Mouse (Mus musculus): Measurements from ENCODE around the gene Cactin. TPM values are rescaled to one million over a fixed set of nuclear protein-coding genes. Genes with fewer than 3 reads are reported as not detected.

Gene Cactin
- total RNA-seq, 1 experiment from 2014 or later, result 30.1 TPM

GRCm38 (mm10) chr10:81334324-81334723 is 13.4 kb downstream of the Cactin start:
- ATAC-seq (ENCODE audit: extremely low read depth, insufficient number of reproducible peaks, low FRiP score, poor library complexity, severe bottlenecking), result no peak

GRCm38 (mm10) chr10:81335393-81336340 is 14.8 kb downstream of the Cactin start:
- no peak for ATAC-seq (ENCODE audit: extremely low read depth, insufficient number of reproducible peaks, low FRiP score, poor library complexity, severe bottlenecking)

DNA sequence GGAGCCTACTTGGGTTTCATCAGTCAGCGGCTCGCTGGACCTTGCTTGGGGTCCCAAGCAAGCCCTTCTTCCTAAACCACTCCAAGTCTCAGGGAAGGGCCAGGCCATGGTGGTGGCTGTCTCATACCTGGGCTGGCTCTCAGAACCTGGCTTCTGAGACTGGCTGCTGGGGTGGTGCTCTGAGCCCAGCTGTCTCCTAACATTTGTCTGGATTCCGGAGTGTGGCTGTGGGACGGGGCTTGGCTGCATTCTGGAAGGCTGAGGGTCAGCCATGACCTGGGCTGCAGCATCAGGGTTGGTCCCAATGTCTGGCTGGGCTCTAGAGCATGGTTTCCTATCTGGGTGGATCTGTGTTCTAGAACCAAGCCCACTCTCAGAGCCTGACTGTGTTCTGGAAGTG is 15.7 kb downstream of the Cactin start:
- no peak for ATAC-seq (ENCODE audit: extremely low read depth, insufficient number of reproducible peaks, low FRiP score, poor library complexity, severe bottlenecking)

DNA sequence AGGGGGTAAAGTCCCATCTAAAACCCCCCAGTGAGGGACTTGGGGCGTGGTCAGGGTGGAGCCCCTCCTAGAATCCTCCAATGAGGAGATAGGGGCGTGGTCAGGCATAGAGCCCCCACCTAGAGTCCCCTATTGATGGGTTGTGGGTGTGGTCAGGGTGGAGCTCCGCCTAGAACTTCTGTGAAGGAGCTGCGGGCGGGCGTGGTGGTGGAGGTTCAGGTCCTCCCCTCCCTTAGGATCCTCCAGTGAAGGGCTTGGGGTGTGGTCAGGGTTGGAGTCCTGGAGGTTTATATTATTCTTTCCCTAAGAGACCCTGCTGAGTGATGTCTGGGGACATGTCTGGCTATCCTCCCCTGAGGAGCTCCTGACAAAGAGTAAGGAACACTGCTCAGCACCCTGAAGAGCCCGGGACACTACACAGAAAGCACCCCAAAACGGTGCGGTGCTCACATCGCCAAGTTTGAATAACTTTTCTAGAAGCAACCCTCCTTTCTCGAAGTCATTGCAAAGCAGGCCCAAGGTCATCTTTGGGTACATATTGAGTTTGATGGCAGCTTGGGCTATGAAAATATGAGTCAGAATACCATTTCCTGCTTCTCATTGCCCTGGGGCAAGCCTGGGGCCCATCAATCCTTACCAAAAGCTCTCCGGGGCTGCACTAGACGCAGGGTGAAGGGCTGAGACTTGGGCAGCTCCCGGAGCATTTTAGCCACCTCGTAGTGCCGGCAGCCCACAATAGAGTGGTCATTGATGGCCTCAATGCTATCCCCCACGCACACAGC is 19.8 kb downstream of the Cactin start:
- no peak for ATAC-seq (ENCODE audit: extremely low read depth, insufficient number of reproducible peaks, low FRiP score, poor library complexity, severe bottlenecking)

- ATAC-seq (ENCODE audit: extremely low read depth, insufficient number of reproducible peaks, low FRiP score, poor library complexity, severe bottlenecking), result peak; percentile 47
These were observed 20.5 kb downstream of the Cactin start for GRCm38 (mm10) chr10:81341333-81341949.

DNA sequence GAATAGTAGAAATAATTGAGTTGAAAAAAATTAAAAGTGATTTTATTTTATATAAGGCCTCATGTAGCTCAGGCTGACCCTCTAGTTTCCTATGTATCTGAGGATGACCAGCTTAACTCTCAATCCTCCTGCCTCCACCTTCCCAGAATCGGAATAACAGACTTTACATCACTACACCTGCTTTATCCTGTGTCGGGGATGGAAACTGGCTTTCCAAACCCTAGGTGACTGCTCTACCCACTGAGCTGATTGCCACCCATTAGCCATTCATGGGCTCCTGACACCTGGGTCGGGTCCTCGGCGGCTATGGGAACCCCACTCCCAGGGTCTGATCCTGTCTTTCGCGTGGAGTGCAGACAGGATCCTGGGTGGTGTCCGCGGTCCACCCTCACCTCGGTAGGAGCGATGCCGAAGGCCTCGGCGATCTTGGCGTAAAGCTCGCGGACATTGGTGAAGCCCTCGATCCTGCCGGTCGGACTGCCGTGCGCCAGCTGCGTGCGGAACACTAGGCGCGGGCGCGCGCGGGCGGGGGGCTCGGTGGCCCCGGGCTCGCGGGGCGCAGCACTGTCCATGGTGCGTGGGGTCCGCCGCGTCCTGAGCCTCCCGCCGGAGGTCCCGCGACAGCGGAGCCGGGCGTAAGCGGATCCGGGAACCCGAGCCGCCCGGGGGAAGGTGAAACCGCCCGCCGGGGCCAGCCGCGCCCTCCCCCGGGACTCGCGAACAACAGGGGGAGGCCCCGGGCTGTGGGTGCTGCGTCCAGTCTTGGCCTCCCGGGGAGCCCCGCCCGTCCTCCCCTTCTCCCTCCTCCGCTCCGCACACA is 22.0 kb downstream of the Cactin start, which contains the start of gene Gipc3:
Gipc3 (minus strand) TSS at position 581 of the 820 bp plus-strand sequence.
- ATAC-seq (ENCODE audit: extremely low read depth, insufficient number of reproducible peaks, low FRiP score, poor library complexity, severe bottlenecking), result no peak

GRCm38 (mm10) chr10:81344421-81345161 is 23.7 kb downstream of the Cactin start:
- peak; percentile 37 for ATAC-seq (ENCODE audit: extremely low read depth, insufficient number of reproducible peaks, low FRiP score, poor library complexity, severe bottlenecking)

GRCm38 (mm10) chr10:81345162-81345534 is 24.2 kb downstream of the Cactin start:
- ATAC-seq (ENCODE audit: extremely low read depth, insufficient number of reproducible peaks, low FRiP score, poor library complexity, severe bottlenecking), result no peak

DNA sequence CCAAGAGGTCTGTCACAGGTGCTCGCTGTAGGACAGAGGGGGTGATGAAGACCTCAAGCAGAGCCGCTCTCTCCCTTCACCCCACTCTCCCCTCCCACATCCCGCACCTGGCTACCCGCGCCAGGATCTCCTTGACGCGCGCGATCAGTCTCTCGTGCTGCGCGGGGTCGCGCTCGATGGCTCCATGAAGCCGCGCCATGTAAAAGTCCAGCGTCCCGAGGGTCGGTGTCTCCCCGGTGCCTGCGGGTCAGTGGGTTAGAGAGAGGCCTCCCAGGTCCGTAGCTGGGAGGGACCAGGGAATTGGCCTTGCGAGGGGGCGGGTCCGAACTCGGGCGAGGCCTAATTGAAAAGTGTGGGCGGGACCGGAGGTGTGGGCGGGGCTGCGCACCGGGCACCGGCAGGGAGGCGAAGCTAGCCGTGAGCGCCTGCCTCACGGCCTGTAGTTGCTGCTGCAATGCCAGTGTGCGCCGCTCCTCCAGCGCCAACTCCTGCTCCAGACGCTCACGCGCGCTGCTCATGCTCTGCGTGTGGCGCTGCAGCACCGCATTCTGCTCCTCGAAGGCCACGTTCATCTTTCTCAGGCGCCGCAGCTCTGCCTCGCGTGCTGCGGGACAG is 25.7 kb downstream of the Cactin start:
- no peak for ATAC-seq (ENCODE audit: extremely low read depth, insufficient number of reproducible peaks, low FRiP score, poor library complexity, severe bottlenecking)

DNA sequence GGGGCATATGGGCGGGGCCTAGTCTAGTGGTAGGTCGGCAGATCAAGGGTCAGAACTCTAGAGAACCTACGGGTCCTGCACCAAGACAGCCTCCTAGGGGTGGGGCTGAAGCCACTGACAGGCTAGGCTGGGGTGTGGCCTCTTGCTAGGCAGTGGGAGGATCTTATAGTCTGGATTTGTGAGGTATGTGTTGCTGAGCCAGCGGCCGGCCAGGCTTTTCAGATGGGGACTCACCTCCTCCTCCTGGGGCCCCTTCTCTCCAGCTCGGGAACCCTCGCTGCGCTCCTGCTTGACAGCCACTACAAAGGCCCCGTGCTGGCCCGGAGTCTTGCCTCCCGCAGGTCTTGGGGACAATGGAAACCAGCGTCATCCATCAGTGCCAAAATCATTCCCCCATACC is 28.2 kb downstream of the Cactin start:
- no peak for ATAC-seq (ENCODE audit: extremely low read depth, insufficient number of reproducible peaks, low FRiP score, poor library complexity, severe bottlenecking)

- no peak for ATAC-seq (ENCODE audit: extremely low read depth, insufficient number of reproducible peaks, low FRiP score, poor library complexity, severe bottlenecking)
These were observed 29.1 kb downstream of the Cactin start for GRCm38 (mm10) chr10:81349961-81350350.

- ATAC-seq (ENCODE audit: extremely low read depth, insufficient number of reproducible peaks, low FRiP score, poor library complexity, severe bottlenecking), result peak; percentile 94
These were observed 29.6 kb downstream of the Cactin start, which contains the start of gene Hmg20b for GRCm38 (mm10) chr10:81350351-81351063. Gene Hmg20b (minus strand): TSS chr10:81350480.

DNA sequence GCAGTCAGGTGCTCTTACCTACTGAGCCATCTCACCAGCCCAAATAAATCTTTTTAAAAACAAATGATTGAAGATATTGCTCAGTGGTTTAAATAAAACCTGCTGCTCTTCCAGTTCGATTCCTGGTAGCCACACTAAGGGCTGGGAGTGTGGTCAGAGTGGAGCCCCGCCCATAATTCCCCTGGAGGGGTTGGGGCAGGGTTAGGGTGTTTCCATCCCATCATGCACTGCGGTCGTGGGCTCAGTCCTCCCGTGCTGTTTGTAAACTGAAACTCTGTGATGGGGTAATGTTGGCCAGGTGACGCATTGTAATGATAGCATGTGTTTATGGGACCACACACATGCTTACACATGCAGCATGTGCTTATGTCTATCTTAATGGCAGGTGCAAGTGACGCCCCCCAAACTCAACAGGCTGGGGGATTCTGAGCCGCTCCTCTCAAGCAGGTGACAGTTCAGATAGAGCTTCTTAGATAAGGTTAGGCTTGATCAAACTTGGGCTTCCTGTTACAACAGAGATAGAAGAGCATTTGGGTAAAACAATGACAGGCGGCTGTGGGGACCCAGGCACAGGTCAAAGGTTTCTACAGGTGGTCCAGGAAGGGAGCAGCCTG is 30.9 kb downstream of the Cactin start:
- ATAC-seq (ENCODE audit: extremely low read depth, insufficient number of reproducible peaks, low FRiP score, poor library complexity, severe bottlenecking), result no peak

DNA sequence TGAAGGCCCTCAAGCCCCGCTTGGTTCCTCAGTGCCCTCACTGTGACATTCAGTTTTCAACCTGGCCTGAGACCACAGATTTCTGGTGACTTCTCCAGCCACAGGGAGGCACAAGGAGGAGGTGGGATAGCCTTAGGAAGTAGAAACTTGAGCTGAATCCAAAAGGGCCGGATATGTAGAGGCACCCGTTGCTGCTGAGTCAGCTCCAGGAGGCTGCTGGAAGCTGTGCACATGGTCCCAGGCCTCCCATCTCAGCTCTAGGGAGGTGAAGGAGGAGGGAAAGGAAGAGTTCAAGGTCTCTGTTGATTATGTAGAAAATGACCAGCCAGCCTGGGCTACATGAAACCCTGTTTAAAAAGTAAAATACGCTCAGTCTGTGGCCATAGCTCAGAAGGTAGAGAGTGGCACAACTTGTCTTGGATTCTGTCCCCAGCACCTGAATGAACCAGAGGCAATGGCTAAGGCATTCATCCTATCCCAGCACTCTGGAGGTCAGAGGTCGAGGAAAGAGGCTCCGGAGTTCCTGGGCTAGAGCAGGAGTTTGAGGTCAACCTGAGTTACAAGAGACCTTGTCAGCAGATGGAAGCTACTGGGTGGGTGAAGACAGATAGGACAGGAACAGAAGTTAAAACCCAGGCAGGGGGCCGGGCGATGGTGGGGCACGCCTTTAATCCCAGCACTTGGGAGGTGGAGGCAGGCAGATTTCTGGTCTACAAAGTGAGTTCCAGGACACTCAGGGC is 34.0 kb downstream of the Cactin start:
- ATAC-seq (ENCODE audit: extremely low read depth, insufficient number of reproducible peaks, low FRiP score, poor library complexity, severe bottlenecking), result no peak

DNA sequence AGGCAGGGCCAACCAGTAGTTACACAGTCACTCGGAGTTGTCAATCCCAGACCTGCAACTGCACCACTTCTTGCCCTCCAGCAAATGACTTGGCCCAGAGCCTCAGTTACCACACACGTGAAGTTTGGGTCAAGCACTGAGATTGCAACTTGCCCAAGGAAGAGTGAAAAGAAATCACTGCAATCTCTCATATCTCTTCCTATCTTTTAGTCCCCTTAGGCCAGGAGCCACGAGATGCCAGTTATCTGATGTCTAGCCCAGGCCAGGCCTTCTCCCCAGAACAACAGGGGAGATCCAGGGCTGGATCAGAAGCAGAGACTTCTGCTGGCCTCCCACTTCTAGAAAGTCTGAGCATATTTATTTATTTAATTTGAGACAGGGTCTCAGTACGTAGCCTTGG is 34.6 kb downstream of the Cactin start:
- ATAC-seq (ENCODE audit: extremely low read depth, insufficient number of reproducible peaks, low FRiP score, poor library complexity, severe bottlenecking), result no peak
